In genomic region chr16:34976630-34977029, GRCm38 (mm10) we compare ENCODE assay signal across 10 mouse cellular contexts. TPM values are rescaled to one million over a fixed set of nuclear protein-coding genes. Genes with fewer than 3 reads are reported as not detected.
DNase-seq lines count a peak whose midpoint lies in the region; ATAC-seq and TF ChIP-seq lines count a peak whose summit lies in the region.
"Had no signal": no experiment of that assay in that cellular context is flagged by ENCODE, and none has a peak within 500 bp of the region (broad histone marks: within the 10 kb centered on the region; RNA-seq: fewer than 3 reads in every experiment).

No protein-coding gene starts in this region.

- no peak overlapping the region for H3K27ac ChIP-seq in limb, embryonic 11.5 days (replicated peaks; ENCODE audit: low read depth, low read length)
- no peak overlapping the region for H3K27ac ChIP-seq in limb, embryonic 10.5 days
- H3K27ac ChIP-seq in bone marrow macrophage, adult 2 months (ENCODE audit: insufficient read depth, low read depth, low read length) = no peak overlapping the region
- H3K27ac ChIP-seq in midbrain, embryonic 13.5 days = no peak overlapping the region
- H3K27ac ChIP-seq: liver, embryonic 15.5 days had no signal

- H3K4me1 ChIP-seq in limb, embryonic 11.5 days (ENCODE audit: control insufficient read depth, insufficient read depth, low read length) = no peaks in the 10 kb centered on the region
- peaks cover 6% of the 10 kb centered on the region for H3K4me1 ChIP-seq in limb, embryonic 10.5 days
- H3K4me1 ChIP-seq in bone marrow macrophage, adult 2 months (ENCODE audit: control insufficient read depth, insufficient read depth, low read length) = no peaks in the 10 kb centered on the region
- H3K4me1 ChIP-seq in midbrain, embryonic 13.5 days (replicated peaks) = no peaks in the 10 kb centered on the region
- H3K4me1 ChIP-seq: liver, embryonic 15.5 days had no signal

- H3K9me3 ChIP-seq in limb, embryonic 11.5 days (ENCODE audit: control insufficient read depth, low read length) = no peaks in the 10 kb centered on the region
- H3K9me3 ChIP-seq in limb, embryonic 10.5 days (replicated peaks) = no peaks in the 10 kb centered on the region
- H3K9me3 ChIP-seq in midbrain, embryonic 13.5 days = no peaks in the 10 kb centered on the region
- H3K9me3 ChIP-seq: liver, embryonic 15.5 days had no signal

- peak; percentile 31 for DNase-seq in embryo, embryonic 10 days (ENCODE audit: low spot score)
- no peak for DNase-seq in embryo, embryonic 9.5 days (ENCODE audit: extremely low spot score)
- peak; percentile 38 for DNase-seq in limb, embryonic 11.5 days (ENCODE audit: low spot score)
- DNase-seq in limb, embryonic 10.5 days (ENCODE audit: low spot score) = no peak
- DNase-seq in A20 (ENCODE audit: low read depth, low spot score) = peak; percentile 54
- DNase-seq in T-cell, adult 2 months (ENCODE audit: low spot score) = no peak
- DNase-seq: heart, postnatal 36 days had no signal

- TF ChIP-seq CTCF in bone marrow macrophage, adult 2 months (IDR thresholded peaks at IDR 0.05; ENCODE audit: low read depth, low read length) = peak; percentile 13; the same call in 1 of the 2 replicates

- TF ChIP-seq POLR2A in bone marrow macrophage, adult 2 months (IDR thresholded peaks at IDR 0.05; ENCODE audit: borderline replicate concordance, low read depth, low read length) = no peak

- no peak overlapping the region for H3K9ac ChIP-seq in limb, embryonic 11.5 days (ENCODE audit: low read length)
- no peak overlapping the region for H3K9ac ChIP-seq in midbrain, embryonic 13.5 days (replicated peaks)
- H3K9ac ChIP-seq: liver, embryonic 15.5 days had no signal

- H3K4me3 ChIP-seq in limb, embryonic 11.5 days (ENCODE audit: low read depth, low read length) = no peak overlapping the region
- no peak overlapping the region for H3K4me3 ChIP-seq in limb, embryonic 10.5 days
- no peak overlapping the region for H3K4me3 ChIP-seq in bone marrow macrophage, adult 2 months (ENCODE audit: insufficient read depth, low read length)
- no peak overlapping the region for H3K4me3 ChIP-seq in midbrain, embryonic 13.5 days (replicated peaks)
- H3K4me3 ChIP-seq: liver, embryonic 15.5 days had no signal

- no peaks in the 10 kb centered on the region for H3K27me3 ChIP-seq in limb, embryonic 11.5 days (ENCODE audit: control insufficient read depth, insufficient read depth, low read length)
- H3K27me3 ChIP-seq in limb, embryonic 10.5 days (ENCODE audit: low read depth, poor library complexity, severe bottlenecking) = no peaks in the 10 kb centered on the region
- no peaks in the 10 kb centered on the region for H3K27me3 ChIP-seq in midbrain, embryonic 13.5 days
- H3K27me3 ChIP-seq: liver, embryonic 15.5 days had no signal

- no peak for ATAC-seq in limb, embryonic 11.5 days (ENCODE audit: insufficient number of reproducible peaks, low FRiP score, low TSS enrichment, low read depth)
- ATAC-seq in midbrain, embryonic 13.5 days = no peak

- no peaks in the 10 kb centered on the region for H3K36me3 ChIP-seq in limb, embryonic 11.5 days (ENCODE audit: control insufficient read depth, insufficient read depth, low read length)
- H3K36me3 ChIP-seq in limb, embryonic 10.5 days = no peaks in the 10 kb centered on the region
- no peaks in the 10 kb centered on the region for H3K36me3 ChIP-seq in midbrain, embryonic 13.5 days
- H3K36me3 ChIP-seq: liver, embryonic 15.5 days had no signal

- WGBS in limb, embryonic 11.5 days = 82% methylated on average over 13 of the region's 13 CpGs
- 85% methylated on average over 13 of the region's 13 CpGs for WGBS in limb, embryonic 10.5 days
- 79% methylated on average over 13 of the region's 13 CpGs for WGBS in midbrain, embryonic 13.5 days

- no peak overlapping the region for H3K4me2 ChIP-seq in limb, embryonic 11.5 days (ENCODE audit: low read depth, severe bottlenecking)
- no peak overlapping the region for H3K4me2 ChIP-seq in midbrain, embryonic 13.5 days (replicated peaks)
- H3K4me2 ChIP-seq: liver, embryonic 15.5 days had no signal

RNA-seq across cellular contexts. Expression of gene Hacd2, which starts 45.6 kb away (rescaled TPM):
- polyA plus RNA-seq in limb, embryonic 11.5 days (2014; fragmentation: Nextera tagmentation; extraction: Ambion mirVana) = 37.0 and 40.0 TPM in 2 replicates
- 67.0 and 73.4 TPM in 2 replicates for polyA plus RNA-seq in limb, embryonic 10.5 days (2016; fragmentation: Nextera tagmentation; extraction: Ambion mirVana)
- 25.6 and 32.6 TPM in 2 replicates for polyA plus RNA-seq in bone marrow macrophage, adult 2 months (2012; ENCODE audit: insufficient read depth, insufficient read length, missing spikeins)
- 37.8 and 40.5 TPM in 2 replicates for polyA plus RNA-seq in midbrain, embryonic 13.5 days (2015; fragmentation: Nextera tagmentation; extraction: Ambion mirVana)

Comparison
In these comparisons a context has a peak if more than half of its experiments do, and no peak if none do; other contexts are left out.
1. DNase-seq: peak in embryo, embryonic 10 days (single experiment), limb, embryonic 11.5 days (single experiment) and A20 (single experiment); none in embryo, embryonic 9.5 days (single experiment), limb, embryonic 10.5 days (single experiment) and T-cell, adult 2 months (single experiment).